20 mouse cellular contexts compared by ENCODE assay signal in genomic region chr19:17024748-17025147, GRCm38 (mm10).
DNase-seq lines count a peak whose midpoint lies in the region; ATAC-seq and TF ChIP-seq lines count a peak whose summit lies in the region.
"Had no signal": no experiment of that assay in that cellular context is flagged by ENCODE, and none has a peak within 500 bp of the region (broad histone marks: within the 10 kb centered on the region; RNA-seq: fewer than 3 reads in every experiment).

No protein-coding gene starts in this region.

- 85% methylated on average over 4 of the region's 4 CpGs for WGBS in lung, adult 2 months

- no peaks in the 10 kb centered on the region for H3K79me3 ChIP-seq in C2C12 (ENCODE audit: low read depth)

- no peak for DNase-seq in frontal cortex, postnatal 25 days (ENCODE audit: low spot score in 2 of 2)
- peak; percentile 75 for DNase-seq in NIH3T3 (ENCODE audit: low read depth)
- peak; percentile 44 for DNase-seq in fibroblast of lung, adult 2 months (ENCODE audit: low read depth)
- no peak for DNase-seq in thymus, postnatal 14 days
- DNase-seq in lung, adult 2 months, result no peak
- DNase-seq: cerebellum, adult 18-20 months; cerebellum, postnatal 10 days; gastrocnemius, postnatal 10 days; kidney, adult 18-20 months; kidney, postnatal 36 days; lung, postnatal 36 days had no signal

- no peak overlapping the region for H3ac ChIP-seq in C2C12 (ENCODE audit: control insufficient read depth, insufficient read length, low read depth)

- no peak for TF ChIP-seq CTCF in C2C12 (IDR thresholded peaks at IDR 0.05; ENCODE audit: control insufficient read depth, insufficient read depth, insufficient read length)
- no peak for TF ChIP-seq CTCF in lung, adult 2 months (IDR thresholded peaks at IDR 0.05; ENCODE audit: insufficient read depth, low read length)

- H3K4me3 ChIP-seq in C2C12 (ENCODE audit: insufficient read depth, poor library complexity, severe bottlenecking), result no peak overlapping the region
- no peak overlapping the region for H3K4me3 ChIP-seq in lung, adult 2 months (replicated peaks; ENCODE audit: extremely low read depth, low read depth, low read length)
- H3K4me3 ChIP-seq: embryonic facial prominence, embryonic 13.5 days; limb, embryonic 12.5 days; neural tube, embryonic 12.5 days; stomach, embryonic 15.5 days had no signal

- no peak for TF ChIP-seq POLR2A in lung, adult 2 months (IDR thresholded peaks at IDR 0.05; ENCODE audit: borderline replicate concordance, extremely low read depth, low read depth, low read length)

- H3K4me1 ChIP-seq in lung, adult 2 months (ENCODE audit: control insufficient read depth, insufficient read depth, low read length), result no peaks in the 10 kb centered on the region
- H3K4me1 ChIP-seq: limb, embryonic 12.5 days; neural tube, embryonic 12.5 days; stomach, embryonic 15.5 days had no signal

- H3K79me2 ChIP-seq in C2C12 (ENCODE audit: control insufficient read depth, insufficient read depth), result no peaks in the 10 kb centered on the region

- ATAC-seq in frontal cortex, adult (ENCODE audit: low TSS enrichment), result peak; percentile 88
- ATAC-seq: forebrain, embryonic 16.5 days; hindbrain, embryonic 16.5 days; midbrain, embryonic 16.5 days had no signal

- H3K27me3 ChIP-seq in C2C12 (ENCODE audit: control insufficient read depth, insufficient read depth, insufficient read length), result no peaks in the 10 kb centered on the region
- H3K27me3 ChIP-seq: embryonic facial prominence, embryonic 13.5 days; limb, embryonic 12.5 days; neural tube, embryonic 12.5 days; stomach, embryonic 15.5 days had no signal

- peaks cover 75% of the 10 kb centered on the region for H3K36me3 ChIP-seq in C2C12 (ENCODE audit: control insufficient read depth, insufficient read depth)
- H3K36me3 ChIP-seq: embryonic facial prominence, embryonic 13.5 days; limb, embryonic 12.5 days; neural tube, embryonic 12.5 days; stomach, embryonic 15.5 days had no signal

TF ChIP-seq in C2C12, 6 proteins besides CTCF, POLR2A, EP300 and RAD21:
- TF ChIP-seq FOSL1 (IDR thresholded peaks at IDR 0.05; ENCODE audit: insufficient read depth, low read length, poor library complexity, severe bottlenecking), result peak; percentile 68
- TF ChIP-seq CEBPB (IDR thresholded peaks at IDR 0.05; ENCODE audit: low read depth), result no peak
- TF ChIP-seq MAX (IDR thresholded peaks at IDR 0.05), result peak; percentile 71
- no peak for TF ChIP-seq MYOG (IDR thresholded peaks at IDR 0.05; ENCODE audit: control insufficient read depth, extremely low read depth, insufficient read length)
- TF ChIP-seq MYOD1 (IDR thresholded peaks at IDR 0.05; ENCODE audit: control insufficient read depth, insufficient read length, low read depth), result peak; percentile 70
- TF ChIP-seq USF1 (IDR thresholded peaks at IDR 0.05; ENCODE audit: low read depth), result no peak

Comparison
In these comparisons a context has a peak if more than half of its experiments do, and no peak if none do; other contexts are left out.
1. DNase-seq: peak in NIH3T3 (single experiment) and fibroblast of lung, adult 2 months (single experiment); none in frontal cortex, postnatal 25 days (0 of 2), thymus, postnatal 14 days (single experiment) and lung, adult 2 months (single experiment).